Mouse (Mus musculus): ENCODE measurements around the gene Adcy5. TPM values are rescaled to one million over a fixed set of nuclear protein-coding genes. Genes with fewer than 3 reads are reported as not detected.

The Adcy5 gene
- total and polyA plus RNA-seq, 2 experiments from 2014 or later: 7.0 to 57.8 TPM

DNA sequence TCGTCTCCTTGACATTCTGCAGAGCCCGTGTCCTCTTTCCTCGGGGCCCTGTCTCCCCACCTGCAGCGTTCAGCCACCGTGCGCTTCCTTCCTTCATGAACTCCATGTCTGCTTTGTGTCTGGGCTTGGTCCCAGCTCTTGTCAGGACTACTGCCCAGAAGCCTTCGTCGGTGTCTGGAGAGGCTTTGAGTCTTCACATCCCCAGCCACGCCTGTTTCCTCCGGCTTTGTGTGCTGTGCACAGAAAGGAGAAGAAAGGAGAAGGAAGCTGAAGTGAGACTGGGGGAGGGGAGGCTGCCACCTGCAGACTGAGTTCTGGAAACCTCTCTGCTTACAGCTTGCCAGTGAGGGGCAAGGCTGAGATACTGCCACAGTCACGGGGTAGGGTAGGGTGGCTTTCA lies 74.9 kb downstream of the Adcy5 start:
- no peaks in the 10 kb centered on the region for H3K27me3 ChIP-seq (ENCODE audit: insufficient read depth, low read length)
- no peak overlapping the region for H3K4me3 ChIP-seq (ENCODE audit: low read depth, low read length)
- no peak overlapping the region for H3K27ac ChIP-seq (ENCODE audit: low read depth, low read length)
- H3K36me3 ChIP-seq (ENCODE audit: insufficient read depth): no peaks in the 10 kb centered on the region
- WGBS: 42% methylated on average over 11 of the region's 11 CpGs
- H3K4me1 ChIP-seq (ENCODE audit: insufficient read depth): peaks cover 6% of the 10 kb centered on the region; the same call in 1 of the 2 replicates
- H3K9me3 ChIP-seq (ENCODE audit: low read length): no peaks in the 10 kb centered on the region
- no peak for DNase-seq
- no peak overlapping the region for H3K4me2 ChIP-seq (ENCODE audit: low read depth)
- TF ChIP-seq CTCF (IDR thresholded peaks at IDR 0.05; ENCODE audit: low read depth): no peak
- ATAC-seq: peak; percentile 32; the same call in 1 of the 2 replicates
- H3K9ac ChIP-seq: no peak overlapping the region

DNA sequence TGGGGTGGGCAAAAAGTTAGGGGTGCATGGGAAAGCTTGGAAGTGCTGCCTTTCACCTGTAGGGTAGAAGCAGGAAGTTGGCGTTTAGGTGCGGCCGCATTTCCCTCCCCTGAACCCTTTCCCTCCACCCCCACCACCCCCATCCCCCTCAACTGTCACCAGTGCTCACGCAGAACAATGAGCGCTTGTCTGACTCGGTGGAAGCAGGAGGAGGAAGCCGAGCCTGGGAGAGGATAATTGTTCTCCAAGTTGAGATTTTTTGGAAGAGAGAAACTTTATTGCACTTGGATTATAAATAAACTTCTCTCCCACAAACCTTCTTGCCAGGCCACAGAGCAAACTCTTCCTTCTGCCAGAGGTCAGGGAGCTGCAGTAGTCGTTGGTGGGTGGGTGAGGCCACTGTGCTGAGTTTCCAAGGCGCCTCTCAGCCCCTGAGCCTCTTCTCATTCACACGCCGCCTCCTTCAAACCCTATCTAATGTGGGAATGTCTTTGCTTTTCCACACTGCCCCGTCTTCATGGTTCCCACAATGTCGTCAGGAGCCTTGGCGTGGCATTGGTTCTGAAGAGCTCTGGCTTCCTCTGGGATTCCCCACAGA lies 77.6 kb downstream of the Adcy5 start:
- ATAC-seq: peak; percentile 54; the same call in 1 of the 2 replicates
- H3K27me3 ChIP-seq (ENCODE audit: insufficient read depth, low read length): no peaks in the 10 kb centered on the region
- H3K4me1 ChIP-seq (ENCODE audit: insufficient read depth): peaks cover 6% of the 10 kb centered on the region; the same call in 1 of the 2 replicates
- H3K9ac ChIP-seq: no peak overlapping the region
- H3K9me3 ChIP-seq (ENCODE audit: low read length): no peaks in the 10 kb centered on the region
- H3K27ac ChIP-seq (ENCODE audit: low read depth, low read length): no peak overlapping the region
- no peak overlapping the region for H3K4me3 ChIP-seq (ENCODE audit: low read depth, low read length)
- TF ChIP-seq CTCF (IDR thresholded peaks at IDR 0.05; ENCODE audit: low read depth): no peak
- no peak overlapping the region for H3K4me2 ChIP-seq (ENCODE audit: low read depth)
- WGBS: 34% methylated on average over 14 of the region's 14 CpGs
- no peak for DNase-seq
- H3K36me3 ChIP-seq (ENCODE audit: insufficient read depth): no peaks in the 10 kb centered on the region

DNA sequence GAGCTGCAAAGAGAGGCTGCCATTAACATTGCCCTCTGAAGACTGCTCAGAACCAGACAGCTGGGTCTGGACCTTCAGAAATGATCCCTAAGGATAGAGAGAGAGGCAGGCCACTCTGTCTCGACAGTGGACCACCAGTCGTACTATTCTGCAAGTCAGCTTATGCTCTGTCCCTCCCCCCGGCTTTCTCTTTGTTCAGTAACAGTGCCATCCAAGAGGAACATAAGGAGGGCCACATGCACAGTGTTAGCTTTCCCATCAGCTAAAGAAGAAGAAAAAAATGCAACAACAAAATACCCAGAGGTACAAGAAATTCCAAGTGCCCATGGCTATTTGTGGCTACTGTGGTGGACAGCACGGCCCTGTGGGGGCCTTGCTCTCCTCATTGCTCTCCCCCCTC lies 78.7 kb downstream of the Adcy5 start:
- Histone ChIP-seq H3K4me3 (ENCODE audit: low read depth, low read length) (no peak overlapping the region), H3K4me2 (ENCODE audit: low read depth) (no peak overlapping the region), H3K9ac (no peak overlapping the region), H3K27me3 (ENCODE audit: insufficient read depth, low read length) (no peaks in the 10 kb centered on the region), H3K36me3 (ENCODE audit: insufficient read depth) (no peaks in the 10 kb centered on the region), H3K4me1 (ENCODE audit: insufficient read depth) (peaks cover 6% of the 10 kb centered on the region; the same call in 1 of the 2 replicates), H3K27ac (ENCODE audit: low read depth, low read length) (no peak overlapping the region), H3K9me3 (ENCODE audit: low read length) (no peaks in the 10 kb centered on the region)
- whole genome bisulfite sequencing: 74% methylated on average over 4 of the region's 4 CpGs
- peak; percentile 69 for ATAC-seq
- DNase-seq: peak; percentile 47
- TF ChIP-seq CTCF (IDR thresholded peaks at IDR 0.05; ENCODE audit: low read depth): no peak

DNA sequence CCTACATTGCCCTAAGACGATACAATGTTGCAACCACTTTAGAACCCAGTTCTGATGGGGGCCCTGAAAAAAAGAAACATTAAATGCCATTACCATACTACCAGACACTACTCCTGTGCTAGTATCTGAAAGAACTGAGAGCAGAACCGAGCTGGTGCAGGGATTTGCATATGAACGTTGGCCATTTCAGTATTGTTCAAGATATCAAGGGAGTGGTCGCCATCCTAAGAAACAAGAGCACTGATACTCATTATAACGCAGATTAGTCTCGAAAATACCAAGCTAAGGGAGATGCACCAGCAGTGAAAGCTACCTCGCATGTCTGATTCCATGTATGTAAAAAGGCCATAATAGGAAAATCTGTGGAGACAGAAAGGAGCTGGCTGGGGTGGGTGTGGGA lies 82.4 kb downstream of the Adcy5 start:
- TF ChIP-seq CTCF (IDR thresholded peaks at IDR 0.05; ENCODE audit: low read depth): no peak
- WGBS: 65% methylated on average over 7 of the region's 7 CpGs
- H3K9me3 ChIP-seq (ENCODE audit: low read length): no peaks in the 10 kb centered on the region

DNA sequence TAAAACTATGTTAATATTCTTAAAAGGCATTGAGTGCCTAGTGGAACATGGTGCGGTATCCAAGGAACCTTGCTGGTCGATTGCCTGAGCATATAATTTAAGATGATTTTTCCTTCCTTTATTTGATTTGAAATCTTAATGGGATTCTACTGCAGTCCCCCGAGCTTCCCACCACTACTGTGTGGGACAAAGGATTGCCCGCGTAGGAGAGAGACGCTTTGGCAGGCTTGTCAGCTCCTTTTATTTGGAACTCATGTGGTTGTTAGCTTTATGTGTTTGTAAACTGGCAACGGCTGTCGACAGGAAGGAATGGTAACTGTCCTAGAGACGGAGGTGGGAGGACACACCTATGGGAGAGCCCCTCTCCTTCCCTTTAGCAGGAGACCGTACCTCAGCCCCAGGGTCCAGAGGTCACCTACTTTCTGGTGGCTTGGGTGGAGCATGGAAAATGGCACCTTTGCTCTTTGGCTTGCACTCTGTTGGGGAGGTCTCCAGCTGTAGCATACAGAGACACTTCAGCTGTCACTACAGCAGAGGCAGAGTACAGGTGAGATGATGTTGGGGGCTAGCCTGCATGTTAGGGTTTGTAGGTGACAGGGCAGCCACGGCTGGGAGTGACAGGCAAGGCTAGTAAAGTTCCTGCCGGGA lies 84.8 kb downstream of the Adcy5 start:
- H3K9me3 ChIP-seq (ENCODE audit: low read length): no peaks in the 10 kb centered on the region
- H3K36me3 ChIP-seq (ENCODE audit: insufficient read depth): no peaks in the 10 kb centered on the region
- DNase-seq (peak; percentile 33), ATAC-seq (peak; percentile 38; the same call in 1 of the 2 replicates)
- H3K4me3 ChIP-seq (ENCODE audit: low read depth, low read length): no peak overlapping the region
- 37% methylated on average over 12 of the region's 12 CpGs for WGBS
- H3K27me3 ChIP-seq (ENCODE audit: insufficient read depth, low read length): no peaks in the 10 kb centered on the region
- H3K27ac ChIP-seq (ENCODE audit: low read depth, low read length): 0 out of 2 replicates have a peak overlapping the region, but pooled peaks have one; percentile 9
- H3K4me2 ChIP-seq (ENCODE audit: low read depth): no peak overlapping the region
- H3K4me1 ChIP-seq (ENCODE audit: insufficient read depth): peaks cover 5% of the 10 kb centered on the region
- TF ChIP-seq CTCF (IDR thresholded peaks at IDR 0.05; ENCODE audit: low read depth): no peak
- H3K9ac ChIP-seq: no peak overlapping the region

More for the DNA sequence above, 82.4 kb downstream of the Adcy5 start:
- H3K27me3 ChIP-seq (ENCODE audit: insufficient read depth, low read length): no peaks in the 10 kb centered on the region
- no peak overlapping the region for H3K27ac ChIP-seq (ENCODE audit: low read depth, low read length)
- no peak overlapping the region for H3K9ac ChIP-seq
- no peak overlapping the region for H3K4me3 ChIP-seq (ENCODE audit: low read depth, low read length)
- H3K4me2 ChIP-seq (ENCODE audit: low read depth): no peak overlapping the region
- peaks cover 5% of the 10 kb centered on the region for H3K4me1 ChIP-seq (ENCODE audit: insufficient read depth)
- no peak for ATAC-seq
- no peaks in the 10 kb centered on the region for H3K36me3 ChIP-seq (ENCODE audit: insufficient read depth)
- no peak for DNase-seq

DNA sequence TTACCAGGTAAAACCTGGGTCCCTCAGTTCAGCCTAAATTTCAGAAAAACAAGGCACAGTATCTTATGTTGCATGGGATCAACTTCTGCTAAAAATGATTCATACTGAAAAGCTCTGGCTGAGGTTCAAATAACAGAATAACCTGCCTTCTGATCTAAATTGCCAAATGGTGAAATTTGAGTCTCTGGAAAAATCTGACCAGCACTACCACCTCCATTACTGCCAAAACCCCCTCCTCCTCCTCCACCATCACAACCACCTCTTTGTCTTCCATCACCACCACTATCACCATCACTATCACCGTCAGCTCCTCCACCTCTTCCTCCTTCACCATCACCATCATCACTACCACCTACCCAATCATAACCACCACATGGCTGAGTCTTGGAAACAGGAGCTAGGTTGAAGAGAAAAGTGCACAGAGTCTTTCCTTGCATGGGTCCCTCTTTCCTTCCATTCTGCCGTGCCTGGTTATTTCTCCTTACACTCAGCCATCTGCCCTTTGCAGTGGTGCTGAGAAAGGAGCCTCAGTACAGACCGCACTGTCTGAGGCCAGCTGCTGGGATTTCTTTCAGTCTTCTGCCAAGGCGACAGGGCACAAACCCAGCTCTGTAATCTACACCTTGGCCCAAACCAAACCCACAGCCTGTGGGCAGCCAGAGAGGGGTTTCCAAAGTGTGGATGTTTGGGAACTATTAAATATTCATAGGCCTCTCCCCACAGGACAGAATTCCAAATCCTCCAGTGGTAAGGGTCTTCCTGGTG lies 85.5 kb downstream of the Adcy5 start:
- Histone ChIP-seq H3K4me1 (ENCODE audit: insufficient read depth) (peaks cover 5% of the 10 kb centered on the region), H3K9me3 (ENCODE audit: low read length) (no peaks in the 10 kb centered on the region), H3K27me3 (ENCODE audit: insufficient read depth, low read length) (no peaks in the 10 kb centered on the region), H3K4me2 (ENCODE audit: low read depth) (no peak overlapping the region), H3K9ac (no peak overlapping the region), H3K4me3 (ENCODE audit: low read depth, low read length) (no peak overlapping the region), H3K27ac (ENCODE audit: low read depth, low read length) (no peak overlapping the region), H3K36me3 (ENCODE audit: insufficient read depth) (no peaks in the 10 kb centered on the region)
- no peak for DNase-seq
- 53% methylated on average over 4 of the region's 4 CpGs for WGBS
- no peak for TF ChIP-seq CTCF (IDR thresholded peaks at IDR 0.05; ENCODE audit: low read depth)
- no peak; the same call in 1 of the 2 replicates for ATAC-seq

DNA sequence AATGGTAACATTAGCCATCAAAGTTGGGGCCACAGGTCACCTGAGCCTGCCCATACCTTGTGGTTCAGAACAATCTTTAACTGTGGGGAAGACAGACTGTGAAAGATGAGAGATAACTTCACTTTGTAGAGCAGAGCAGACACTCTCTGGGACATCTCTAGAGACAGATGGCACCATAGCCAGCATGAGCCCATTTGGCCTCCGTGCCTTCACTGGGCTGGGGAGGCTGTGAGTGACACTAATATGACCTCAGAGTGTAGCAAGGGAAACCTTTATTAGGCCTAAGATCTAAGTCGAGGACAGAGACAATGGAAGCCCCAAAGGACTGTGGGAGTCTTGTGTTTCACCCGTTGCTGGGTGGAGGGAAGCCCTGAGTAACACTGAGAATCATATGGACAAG lies 92.7 kb downstream of the Adcy5 start:
- H3K4me3 ChIP-seq (ENCODE audit: low read depth, low read length): no peak overlapping the region
- no peak for TF ChIP-seq CTCF (IDR thresholded peaks at IDR 0.05; ENCODE audit: low read depth)
- no peak overlapping the region for H3K27ac ChIP-seq (ENCODE audit: low read depth, low read length)
- no peak overlapping the region for H3K9ac ChIP-seq
- peaks cover 5% of the 10 kb centered on the region; the same call in 1 of the 2 replicates for H3K36me3 ChIP-seq (ENCODE audit: insufficient read depth)
- H3K9me3 ChIP-seq (ENCODE audit: low read length): no peaks in the 10 kb centered on the region
- no peaks in the 10 kb centered on the region for H3K27me3 ChIP-seq (ENCODE audit: insufficient read depth, low read length)
- no peak overlapping the region for H3K4me2 ChIP-seq (ENCODE audit: low read depth)
- 43% methylated on average over 3 of the region's 3 CpGs for WGBS
- ATAC-seq (no peak), DNase-seq (no peak)
- no peaks in the 10 kb centered on the region for H3K4me1 ChIP-seq (ENCODE audit: insufficient read depth)
